20 mouse cellular contexts compared by ENCODE assay signal in the genomic region with DNA sequence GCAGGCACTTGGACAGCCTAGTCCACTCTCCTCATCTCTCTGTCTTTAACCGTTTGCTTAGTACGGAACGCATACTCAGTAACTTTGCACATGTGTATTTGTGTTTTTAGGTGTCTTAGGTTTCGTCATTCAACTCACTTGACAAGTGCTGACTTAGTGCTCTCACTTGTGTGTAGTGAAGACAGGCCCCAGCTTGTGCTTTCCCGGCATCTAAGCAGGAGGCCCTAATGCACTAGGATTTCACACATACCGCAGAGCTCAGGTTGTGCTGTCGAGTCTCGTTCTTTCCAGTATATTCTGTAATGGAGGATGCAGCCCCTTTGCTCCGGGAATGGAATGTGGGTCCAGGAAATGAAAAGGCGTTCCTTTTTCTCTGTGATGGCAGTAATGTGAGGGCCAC.
DNase-seq lines count a peak whose midpoint lies in the region; ATAC-seq and TF ChIP-seq lines count a peak whose summit lies in the region.
"Had no signal": no experiment of that assay in that cellular context is flagged by ENCODE, and none has a peak within 500 bp of the region (broad histone marks: within the 10 kb centered on the region; RNA-seq: fewer than 3 reads in every experiment).

No protein-coding gene starts in this region.

- H3K27ac ChIP-seq in embryonic facial prominence, embryonic 12.5 days, result 0 out of 2 replicates have a peak overlapping the region, but pooled peaks have one; percentile 23
- H3K27ac ChIP-seq in embryonic facial prominence, embryonic 10.5 days (replicated peaks), result no peak overlapping the region
- peak overlapping the region; percentile 60 for H3K27ac ChIP-seq in thymus, adult 2 months (ENCODE audit: control insufficient read depth, insufficient read depth, low read length)
- no peak overlapping the region; the same call in 1 of the 2 replicates for H3K27ac ChIP-seq in embryonic facial prominence, embryonic 14.5 days (replicated peaks; ENCODE audit: low read depth, low read length)
- peak overlapping the region; percentile 82 for H3K27ac ChIP-seq in stomach, embryonic 16.5 days (ENCODE audit: low read length)
- no peak overlapping the region for H3K27ac ChIP-seq in midbrain, embryonic 13.5 days
- H3K27ac ChIP-seq: forebrain, embryonic 15.5 days; hindbrain, embryonic 12.5 days; hindbrain, embryonic 15.5 days had no signal

- H3K4me1 ChIP-seq in embryonic facial prominence, embryonic 12.5 days, result no peaks in the 10 kb centered on the region
- peaks cover 13% of the 10 kb centered on the region for H3K4me1 ChIP-seq in embryonic facial prominence, embryonic 10.5 days
- peaks cover 17% of the 10 kb centered on the region for H3K4me1 ChIP-seq in thymus, adult 2 months (replicated peaks; ENCODE audit: control insufficient read depth, insufficient read depth, low read length)
- H3K4me1 ChIP-seq in embryonic facial prominence, embryonic 14.5 days (ENCODE audit: control insufficient read depth, insufficient read depth, low read length), result peaks cover 10% of the 10 kb centered on the region; the same call in 1 of the 2 replicates
- peaks cover 12% of the 10 kb centered on the region; the same call in 1 of the 2 replicates for H3K4me1 ChIP-seq in stomach, embryonic 16.5 days (ENCODE audit: control insufficient read depth, insufficient read depth, low read length)
- H3K4me1 ChIP-seq in midbrain, embryonic 13.5 days (replicated peaks), result peaks cover 8% of the 10 kb centered on the region; the same call in 1 of the 2 replicates
- H3K4me1 ChIP-seq: forebrain, embryonic 15.5 days; hindbrain, embryonic 15.5 days had no signal

- no peak overlapping the region for H3K9ac ChIP-seq in embryonic facial prominence, embryonic 12.5 days
- no peak overlapping the region for H3K9ac ChIP-seq in embryonic facial prominence, embryonic 14.5 days (ENCODE audit: low read depth, low read length)
- H3K9ac ChIP-seq in stomach, embryonic 16.5 days (ENCODE audit: low read length), result no peak overlapping the region
- H3K9ac ChIP-seq in midbrain, embryonic 13.5 days (replicated peaks), result no peak overlapping the region
- H3K9ac ChIP-seq: forebrain, embryonic 15.5 days; hindbrain, embryonic 12.5 days; hindbrain, embryonic 15.5 days had no signal

- TF ChIP-seq POLR2A in thymus, adult 2 months (IDR thresholded peaks at IDR 0.05; ENCODE audit: control insufficient read depth, extremely low read depth, insufficient read depth, low read length, poor library complexity), result no peak

- ATAC-seq in embryonic facial prominence, embryonic 12.5 days (ENCODE audit: insufficient number of reproducible peaks, insufficient read depth, low FRiP score, low TSS enrichment), result no peak
- ATAC-seq in embryonic facial prominence, embryonic 14.5 days (ENCODE audit: low read depth), result peak; percentile 80
- no peak for ATAC-seq in stomach, embryonic 16.5 days (ENCODE audit: insufficient read depth, low FRiP score)
- ATAC-seq in midbrain, embryonic 13.5 days, result no peak
- ATAC-seq: forebrain, embryonic 15.5 days had no signal

- H3K27me3 ChIP-seq in embryonic facial prominence, embryonic 12.5 days, result no peaks in the 10 kb centered on the region
- H3K27me3 ChIP-seq in embryonic facial prominence, embryonic 10.5 days (replicated peaks; ENCODE audit: low read depth, poor library complexity, severe bottlenecking), result no peaks in the 10 kb centered on the region
- H3K27me3 ChIP-seq in thymus, adult 2 months (ENCODE audit: control insufficient read depth, insufficient read depth, low read length), result no peaks in the 10 kb centered on the region
- H3K27me3 ChIP-seq in embryonic facial prominence, embryonic 14.5 days (replicated peaks; ENCODE audit: control insufficient read depth, insufficient read depth, low read length), result no peaks in the 10 kb centered on the region
- no peaks in the 10 kb centered on the region for H3K27me3 ChIP-seq in stomach, embryonic 16.5 days (ENCODE audit: control insufficient read depth, insufficient read depth, low read length)
- H3K27me3 ChIP-seq in midbrain, embryonic 13.5 days, result no peaks in the 10 kb centered on the region
- H3K27me3 ChIP-seq: forebrain, embryonic 15.5 days; hindbrain, embryonic 12.5 days; hindbrain, embryonic 15.5 days had no signal

- H3K4me3 ChIP-seq in embryonic facial prominence, embryonic 12.5 days, result no peak overlapping the region
- no peak overlapping the region for H3K4me3 ChIP-seq in embryonic facial prominence, embryonic 10.5 days
- no peak overlapping the region for H3K4me3 ChIP-seq in thymus, adult 2 months (ENCODE audit: control insufficient read depth, insufficient read depth, low read length)
- no peak overlapping the region for H3K4me3 ChIP-seq in embryonic facial prominence, embryonic 14.5 days (ENCODE audit: low read depth, low read length)
- no peak overlapping the region for H3K4me3 ChIP-seq in stomach, embryonic 16.5 days (replicated peaks; ENCODE audit: low read length)
- H3K4me3 ChIP-seq in midbrain, embryonic 13.5 days (replicated peaks), result no peak overlapping the region
- H3K4me3 ChIP-seq: forebrain, embryonic 15.5 days; hindbrain, embryonic 12.5 days; hindbrain, embryonic 15.5 days had no signal

- H3K9me3 ChIP-seq in embryonic facial prominence, embryonic 12.5 days, result no peaks in the 10 kb centered on the region
- H3K9me3 ChIP-seq in embryonic facial prominence, embryonic 10.5 days, result no peaks in the 10 kb centered on the region
- no peaks in the 10 kb centered on the region for H3K9me3 ChIP-seq in embryonic facial prominence, embryonic 14.5 days (ENCODE audit: control insufficient read depth, low read length)
- H3K9me3 ChIP-seq in stomach, embryonic 16.5 days (replicated peaks; ENCODE audit: control insufficient read depth, low read length), result no peaks in the 10 kb centered on the region
- H3K9me3 ChIP-seq in midbrain, embryonic 13.5 days, result no peaks in the 10 kb centered on the region
- H3K9me3 ChIP-seq: forebrain, embryonic 15.5 days; hindbrain, embryonic 12.5 days; hindbrain, embryonic 15.5 days had no signal

- DNase-seq in embryonic facial prominence, embryonic 10.5 days (ENCODE audit: low spot score), result no peak
- DNase-seq in thymus, adult 2 months, result no peak
- no peak for DNase-seq in thymus, postnatal 14 days
- peak; percentile 79 for DNase-seq in embryonic facial prominence, embryonic 14.5 days (ENCODE audit: low spot score)
- DNase-seq in spleen, postnatal 36 days (ENCODE audit: low spot score in 2 of 2), result no peak
- DNase-seq: adrenal gland, postnatal 10 days; cerebellum, adult 11 months; cerebellum, adult 2 months; cerebellum, adult 9-11 months; cerebellum, postnatal 25 days; gastrocnemius, postnatal 10 days; gastrocnemius, postnatal 36 days; heart, adult 11 months had no signal

- 79% methylated on average over 10 of the region's 10 CpGs for WGBS in embryonic facial prominence, embryonic 12.5 days
- WGBS in embryonic facial prominence, embryonic 10.5 days, result 83% methylated on average over 10 of the region's 10 CpGs
- WGBS in thymus, adult 2 months, result 94% methylated on average over 10 of the region's 10 CpGs
- WGBS in embryonic facial prominence, embryonic 14.5 days, result 64% methylated on average over 10 of the region's 10 CpGs
- WGBS in stomach, embryonic 16.5 days, result 71% methylated on average over 10 of the region's 10 CpGs
- WGBS in midbrain, embryonic 13.5 days, result 92% methylated on average over 10 of the region's 10 CpGs

- no peak overlapping the region for H3K4me2 ChIP-seq in embryonic facial prominence, embryonic 12.5 days (replicated peaks)
- H3K4me2 ChIP-seq in embryonic facial prominence, embryonic 14.5 days (ENCODE audit: low read depth, low read length), result no peak overlapping the region
- H3K4me2 ChIP-seq in stomach, embryonic 16.5 days (ENCODE audit: low read depth, low read length), result no peak overlapping the region
- no peak overlapping the region for H3K4me2 ChIP-seq in midbrain, embryonic 13.5 days (replicated peaks)
- H3K4me2 ChIP-seq: forebrain, embryonic 15.5 days; heart, embryonic 11.5 days; hindbrain, embryonic 12.5 days; hindbrain, embryonic 15.5 days had no signal

- TF ChIP-seq CTCF in thymus, adult 2 months (IDR thresholded peaks at IDR 0.05; ENCODE audit: borderline replicate concordance, control insufficient read depth, extremely low read depth, insufficient read depth, low read length, poor library complexity), result no peak

- H3K36me3 ChIP-seq in embryonic facial prominence, embryonic 12.5 days, result no peaks in the 10 kb centered on the region
- no peaks in the 10 kb centered on the region for H3K36me3 ChIP-seq in embryonic facial prominence, embryonic 10.5 days (replicated peaks)
- H3K36me3 ChIP-seq in thymus, adult 2 months (ENCODE audit: control insufficient read depth, insufficient read depth, low read length), result no peaks in the 10 kb centered on the region
- H3K36me3 ChIP-seq in embryonic facial prominence, embryonic 14.5 days (ENCODE audit: control insufficient read depth, insufficient read depth, low read length), result no peaks in the 10 kb centered on the region
- no peaks in the 10 kb centered on the region for H3K36me3 ChIP-seq in stomach, embryonic 16.5 days (ENCODE audit: control insufficient read depth, insufficient read depth, low read length)
- H3K36me3 ChIP-seq in midbrain, embryonic 13.5 days, result no peaks in the 10 kb centered on the region
- H3K36me3 ChIP-seq: forebrain, embryonic 15.5 days; hindbrain, embryonic 12.5 days; hindbrain, embryonic 15.5 days had no signal

Comparison
In these comparisons a context has a peak if more than half of its experiments do, and no peak if none do; other contexts are left out.
1. H3K27ac ChIP-seq: peak in embryonic facial prominence, embryonic 12.5 days (single experiment), thymus, adult 2 months (single experiment) and stomach, embryonic 16.5 days (single experiment); none in embryonic facial prominence, embryonic 10.5 days (single experiment), embryonic facial prominence, embryonic 14.5 days (single experiment) and midbrain, embryonic 13.5 days (single experiment).